Mouse (Mus musculus): ENCODE results near the gene Olfr1390. TPM values are rescaled to one million over a fixed set of nuclear protein-coding genes. Genes with fewer than 3 reads are reported as not detected.
"Not testable (repeated sequence)": the region's sequence is repeated elsewhere in the genome, so short reads cannot be mapped to it uniquely, and the experiment has no call there.

Olfr1390 gene
- polyA plus RNA-seq (2016; fragmentation: Nextera tagmentation; extraction: Ambion mirVana), result not detected in 2 replicates

- Histone ChIP-seq H3K4me2 (no peak within 1 kb of the TSS), H3K36me3 (no peaks in the 10 kb centered on the region), H3K9ac (no peak within 1 kb of the TSS), H3K4me1 (no peaks in the 10 kb centered on the region), H3K4me3 (no peak within 1 kb of the TSS), H3K27ac (no peak within 1 kb of the TSS), H3K9me3 (replicated peaks) (no peaks in the 10 kb centered on the region), H3K27me3 (replicated peaks) (no peaks in the 10 kb centered on the region)
- ATAC-seq, result no peak
- WGBS (ENCODE audit: insufficient replicate concordance), result 72% methylated on average over 1 of the region's 1 CpGs
Observed at GRCm38 (mm10) chr11:49334888-49335287, at the start of gene Olfr1390. Olfr1390 (plus strand) TSS chr11:49335188.

GRCm38 (mm10) chr11:49287251-49287650, 47.7 kb upstream of the Olfr1390 start:
- Histone ChIP-seq H3K27ac (no peak overlapping the region), H3K4me2 (no peak overlapping the region), H3K9me3 (replicated peaks) (no peaks in the 10 kb centered on the region), H3K27me3 (replicated peaks) (no peaks in the 10 kb centered on the region), H3K4me1 (no peaks in the 10 kb centered on the region), H3K9ac (no peak overlapping the region), H3K4me3 (no peak overlapping the region), H3K36me3 (no peaks in the 10 kb centered on the region)
- WGBS (ENCODE audit: insufficient replicate concordance), result 60% methylated on average over 2 of the region's 2 CpGs
- ATAC-seq, result no peak

DNA sequence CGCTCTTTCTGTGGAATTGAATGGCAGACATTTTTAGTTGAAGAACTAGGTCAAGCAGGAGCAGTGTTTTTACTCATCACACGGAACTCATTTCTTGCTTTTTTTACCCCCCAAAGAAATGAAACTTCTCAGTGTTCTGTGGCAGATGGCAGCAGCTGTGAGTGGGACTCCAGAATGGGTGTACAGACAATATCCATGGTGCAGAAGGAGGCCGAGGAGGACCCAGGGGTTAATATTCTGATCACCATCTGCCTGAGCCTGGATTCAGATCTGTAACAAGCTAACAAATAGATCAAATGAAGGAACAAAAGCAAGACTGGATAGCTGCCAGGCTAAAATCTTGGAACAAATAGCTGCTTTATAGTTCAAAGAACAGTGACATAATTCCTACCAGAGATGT, 42.2 kb upstream of the Olfr1390 start:
- Histone ChIP-seq H3K4me2 (no peak overlapping the region), H3K27ac (no peak overlapping the region), H3K9ac (no peak overlapping the region), H3K4me3 (no peak overlapping the region), H3K4me1 (no peaks in the 10 kb centered on the region), H3K36me3 (no peaks in the 10 kb centered on the region), H3K27me3 (replicated peaks) (no peaks in the 10 kb centered on the region), H3K9me3 (replicated peaks) (no peaks in the 10 kb centered on the region)
- WGBS (ENCODE audit: insufficient replicate concordance), result 53% methylated on average over 3 of the region's 3 CpGs
- ATAC-seq, result no peak

GRCm38 (mm10) chr11:49304441-49304840, 30.5 kb upstream of the Olfr1390 start, which contains the start of gene Olfr10:
Olfr10 (plus strand) TSS chr11:49304741.
- Histone ChIP-seq H3K4me3 (no peak within 1 kb of the TSS), H3K9ac (no peak within 1 kb of the TSS), H3K36me3 (no peaks in the 10 kb centered on the region), H3K9me3 (replicated peaks) (0 out of 2 replicates have a peak, but pooled peaks cover 5% of the 10 kb centered on the region), H3K4me2 (no peak within 1 kb of the TSS), H3K27ac (no peak within 1 kb of the TSS), H3K27me3 (replicated peaks) (no peaks in the 10 kb centered on the region), H3K4me1 (no peaks in the 10 kb centered on the region)
- ATAC-seq, result no peak

DNA sequence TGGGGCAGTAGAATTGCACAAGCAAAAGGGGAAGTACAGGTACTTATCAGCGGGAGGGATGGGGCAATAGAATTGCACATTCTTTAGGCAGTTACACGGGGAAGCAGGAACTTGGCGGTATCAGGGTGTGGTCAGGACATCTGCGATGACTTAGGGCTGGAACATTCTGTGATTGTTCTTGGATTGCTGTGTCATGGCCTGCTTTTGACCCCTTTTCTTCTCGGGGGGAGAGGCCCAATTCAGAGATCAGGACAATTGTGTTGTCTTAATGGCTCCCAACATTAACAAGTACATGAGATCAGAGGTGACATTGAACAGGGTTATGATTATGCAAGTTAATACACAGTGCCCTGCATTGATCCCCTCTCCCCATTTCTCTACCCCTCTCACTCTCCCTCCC, 26.4 kb upstream of the Olfr1390 start:
- not testable (repeated sequence) for H3K4me2 ChIP-seq; H3K9ac ChIP-seq; H3K27ac ChIP-seq; H3K4me3 ChIP-seq; H3K27me3 ChIP-seq (replicated peaks); H3K36me3 ChIP-seq; H3K4me1 ChIP-seq; ATAC-seq; H3K9me3 ChIP-seq (replicated peaks)
- WGBS (ENCODE audit: insufficient replicate concordance), result 54% methylated on average over 5 of the region's 5 CpGs

DNA sequence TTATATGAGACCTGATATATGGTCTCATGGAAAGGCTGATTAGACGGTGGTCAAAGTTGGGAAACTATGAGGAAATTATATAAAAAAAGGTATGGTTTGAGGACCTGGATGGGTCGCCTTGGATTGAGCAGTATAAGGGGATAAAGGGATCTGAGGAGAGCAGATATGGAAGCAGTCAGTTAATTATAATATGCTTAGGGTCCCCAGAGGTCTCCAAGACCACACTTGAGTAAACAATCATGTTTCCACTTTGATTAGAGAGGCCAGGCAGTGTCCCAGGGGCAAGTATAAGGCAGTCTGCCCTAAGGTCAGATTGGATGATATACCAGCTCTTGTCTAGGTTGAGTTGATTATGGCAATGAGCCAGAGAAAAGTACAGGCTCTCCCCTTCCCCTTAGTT, 12.5 kb upstream of the Olfr1390 start, which contains the start of gene Olfr1391:
Gene Olfr1391 (plus strand): TSS at position 301 of the 400 bp plus-strand sequence.
- Histone ChIP-seq H3K9me3 (replicated peaks) (no peaks in the 10 kb centered on the region), H3K27ac (no peak within 1 kb of the TSS), H3K36me3 (no peaks in the 10 kb centered on the region), H3K4me1 (no peaks in the 10 kb centered on the region), H3K27me3 (replicated peaks) (no peaks in the 10 kb centered on the region), H3K4me3 (no peak within 1 kb of the TSS), H3K4me2 (no peak within 1 kb of the TSS), H3K9ac (no peak within 1 kb of the TSS)
- no peak for ATAC-seq
- 60% methylated on average over 2 of the region's 2 CpGs for WGBS (ENCODE audit: insufficient replicate concordance)

GRCm38 (mm10) chr11:49326726-49327125, 8.3 kb upstream of the Olfr1390 start:
- H3K36me3 ChIP-seq, result no peaks in the 10 kb centered on the region
- H3K4me2 ChIP-seq, result no peak overlapping the region
- H3K9me3 ChIP-seq (replicated peaks), result no peaks in the 10 kb centered on the region
- 47% methylated on average over 3 of the region's 3 CpGs for WGBS (ENCODE audit: insufficient replicate concordance)
- no peak for ATAC-seq
- no peak overlapping the region for H3K27ac ChIP-seq
- H3K27me3 ChIP-seq (replicated peaks), result no peaks in the 10 kb centered on the region
- no peak overlapping the region for H3K9ac ChIP-seq
- H3K4me3 ChIP-seq, result no peak overlapping the region
- no peaks in the 10 kb centered on the region for H3K4me1 ChIP-seq

DNA sequence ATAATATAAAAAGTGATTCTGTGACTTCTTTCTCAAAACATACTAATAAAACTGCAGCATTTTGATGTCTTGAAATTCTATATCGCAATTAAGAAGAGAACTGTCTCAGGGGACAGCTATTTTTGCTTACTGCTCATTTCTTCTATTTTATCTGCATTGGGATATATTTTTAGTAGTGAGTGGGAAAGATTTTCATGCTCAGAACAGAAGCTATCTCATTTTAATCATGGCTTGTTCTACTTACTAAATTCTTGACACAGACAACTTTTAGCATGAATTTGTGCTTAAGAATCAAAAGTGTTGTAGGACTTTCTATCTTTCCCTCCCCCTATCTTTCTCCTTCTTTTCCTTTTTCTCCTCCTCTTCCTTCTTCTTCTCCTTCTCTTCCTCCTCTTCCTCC, 5.3 kb upstream of the Olfr1390 start:
- 62% methylated on average over 1 of the region's 1 CpGs for WGBS (ENCODE audit: insufficient replicate concordance)
- no peak for ATAC-seq

GRCm38 (mm10) chr11:49337150-49337832, 2.3 kb downstream of the Olfr1390 start:
- H3K27ac ChIP-seq, result no peak overlapping the region
- no peaks in the 10 kb centered on the region for H3K27me3 ChIP-seq (replicated peaks)
- H3K4me2 ChIP-seq, result no peak overlapping the region
- no peaks in the 10 kb centered on the region for H3K36me3 ChIP-seq
- 22% methylated on average over 4 of the region's 4 CpGs for WGBS (ENCODE audit: insufficient replicate concordance)
- H3K9me3 ChIP-seq (replicated peaks), result no peaks in the 10 kb centered on the region
- H3K9ac ChIP-seq, result no peak overlapping the region
- H3K4me3 ChIP-seq, result no peak overlapping the region
- no peak for ATAC-seq
- no peaks in the 10 kb centered on the region for H3K4me1 ChIP-seq

More for the DNA sequence above, 5.3 kb upstream of the Olfr1390 start:
- H3K27ac ChIP-seq, result no peak overlapping the region
- no peaks in the 10 kb centered on the region for H3K36me3 ChIP-seq
- H3K9me3 ChIP-seq (replicated peaks), result no peaks in the 10 kb centered on the region
- H3K9ac ChIP-seq, result no peak overlapping the region
- H3K4me3 ChIP-seq, result no peak overlapping the region
- no peak overlapping the region for H3K4me2 ChIP-seq
- no peaks in the 10 kb centered on the region for H3K27me3 ChIP-seq (replicated peaks)
- H3K4me1 ChIP-seq, result no peaks in the 10 kb centered on the region

GRCm38 (mm10) chr11:49383133-49383532, 48.1 kb downstream of the Olfr1390 start:
- no peak overlapping the region for H3K4me2 ChIP-seq
- no peak for ATAC-seq
- H3K27me3 ChIP-seq (replicated peaks), result no peaks in the 10 kb centered on the region
- H3K4me3 ChIP-seq, result no peak overlapping the region
- no peaks in the 10 kb centered on the region for H3K36me3 ChIP-seq
- H3K4me1 ChIP-seq, result no peaks in the 10 kb centered on the region
- H3K9me3 ChIP-seq (replicated peaks), result no peaks in the 10 kb centered on the region
- H3K9ac ChIP-seq, result no peak overlapping the region
- H3K27ac ChIP-seq, result no peak overlapping the region

DNA sequence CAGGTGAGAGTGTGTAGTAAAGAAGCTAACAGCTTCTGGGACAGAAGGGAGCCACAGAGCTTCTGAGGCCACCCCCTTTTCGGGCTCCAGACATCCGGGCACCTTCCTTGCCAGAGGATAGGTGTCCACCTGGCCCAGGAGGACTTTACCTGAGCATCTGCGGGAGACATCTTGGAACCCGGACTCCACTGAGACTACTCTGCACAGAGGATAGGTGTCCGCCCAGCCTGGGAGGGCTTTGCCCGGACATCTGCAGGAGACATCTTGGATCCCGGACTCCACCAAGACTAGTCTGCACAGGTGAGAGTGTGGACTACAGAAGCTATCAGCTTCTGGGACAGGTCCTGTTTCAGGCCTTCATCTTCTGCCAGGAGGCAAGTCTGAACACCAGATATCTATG, 51.1 kb downstream of the Olfr1390 start:
- not testable (repeated sequence) for H3K9me3 ChIP-seq (replicated peaks); H3K27me3 ChIP-seq (replicated peaks); H3K9ac ChIP-seq; ATAC-seq; H3K4me1 ChIP-seq; H3K36me3 ChIP-seq; H3K4me3 ChIP-seq; H3K27ac ChIP-seq; H3K4me2 ChIP-seq
- 76% methylated on average over 7 of the region's 7 CpGs for WGBS (ENCODE audit: insufficient replicate concordance)

Data from liver, embryonic 12.5 days (tissue).